Mouse (Mus musculus): Measurements from ENCODE around the gene Olfr613.
"Not testable (repeated sequence)": the region's sequence is repeated elsewhere in the genome, so short reads cannot be mapped to it uniquely, and the experiment has no call there.

Gene Olfr613

DNA sequence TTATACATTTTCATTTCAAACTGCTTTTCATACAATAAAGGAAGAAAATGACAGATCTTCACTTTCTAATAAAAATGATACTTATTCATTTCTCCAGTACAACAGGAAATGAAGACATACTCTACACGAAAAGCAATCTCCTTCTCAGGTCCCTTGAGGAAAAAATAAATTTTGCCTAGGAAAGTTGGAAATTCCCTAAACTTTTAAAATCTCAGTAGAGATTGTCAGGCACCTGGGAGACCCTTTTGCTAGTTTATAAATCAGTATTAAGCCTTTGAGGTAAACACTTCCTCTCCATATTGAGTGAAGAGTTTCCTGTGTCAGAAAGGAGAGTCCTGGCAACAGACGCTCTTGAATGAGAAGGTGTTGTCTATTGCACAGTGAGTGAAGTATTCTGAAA is at the start of gene Olfr613:
Olfr613 (plus strand) TSS at position 301 of the 400 bp plus-strand sequence.
- DNase-seq, result no peak

GRCm38 (mm10) chr7:103512022-103512421 is 35.9 kb upstream of the Olfr613 start, which contains the start of gene Olfr610:
Gene Olfr610 (minus strand): TSS chr7:103512122.
- no peak for DNase-seq

DNA sequence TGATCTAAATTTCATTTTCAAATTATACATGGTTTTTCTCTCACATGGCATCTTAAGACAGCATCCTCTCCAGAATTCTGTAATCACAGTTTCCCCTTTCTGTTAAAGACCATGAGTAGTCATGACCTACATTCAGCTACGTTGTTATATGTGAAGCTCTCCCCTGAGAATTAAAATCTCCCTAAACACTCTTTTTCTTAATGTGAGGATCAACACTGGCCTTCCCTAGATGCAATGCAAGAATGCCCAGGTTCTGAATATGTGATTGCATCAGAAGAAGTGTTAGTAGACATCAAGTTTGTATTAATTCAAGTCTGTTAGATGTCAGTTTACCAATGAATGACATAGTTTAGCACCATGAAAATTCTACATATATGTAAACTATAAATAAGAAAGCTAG is 27.1 kb upstream of the Olfr613 start, which contains the start of gene Olfr611:
Olfr611 (minus strand) TSS at position 101 of the 400 bp plus-strand sequence.
- DNase-seq, result not testable (repeated sequence)

DNA sequence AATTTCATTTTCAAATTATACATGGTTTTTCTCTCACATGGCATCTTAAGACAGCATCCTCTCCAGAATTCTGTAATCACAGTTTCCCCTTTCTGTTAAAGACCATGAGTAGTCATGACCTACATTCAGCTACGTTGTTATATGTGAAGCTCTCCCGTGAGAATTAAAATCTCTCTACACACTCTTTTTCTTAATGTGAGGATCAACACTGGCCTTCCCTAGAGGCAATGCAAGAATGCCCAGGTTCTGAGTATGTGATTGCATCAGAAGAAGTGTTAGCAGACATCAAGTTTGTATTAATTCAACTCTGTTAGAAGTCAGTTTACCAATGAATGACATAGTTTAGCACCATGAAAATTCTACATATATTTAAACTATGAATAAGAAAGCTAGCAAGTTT is 5.3 kb upstream of the Olfr613 start, which contains the start of gene Olfr612:
Olfr612 (minus strand) TSS at position 101 of the 400 bp plus-strand sequence.
- not testable (repeated sequence) for DNase-seq

- no peak for DNase-seq
These were observed 7.9 kb downstream of the Olfr613 start, which contains the start of gene Olfr615 for GRCm38 (mm10) chr7:103555779-103556178. Gene Olfr615 (plus strand): TSS chr7:103556079.

DNA sequence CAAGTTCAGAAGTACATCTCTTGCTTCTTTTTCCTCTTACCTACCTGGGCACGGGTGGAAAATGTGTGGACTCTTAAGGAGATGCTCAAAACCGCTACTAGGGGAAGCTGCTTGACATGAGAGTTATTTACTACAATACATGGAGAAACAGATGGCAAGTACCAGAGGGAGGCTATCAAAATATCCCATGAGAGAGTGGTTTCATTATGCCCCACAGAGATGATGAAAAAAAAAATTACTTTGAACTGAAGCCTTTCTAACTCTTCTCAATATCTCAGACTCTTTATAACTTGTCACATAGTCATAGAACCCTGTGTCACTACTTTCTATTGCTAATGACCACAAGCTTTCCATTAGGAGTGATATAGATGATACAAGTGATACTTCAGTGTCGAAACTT is 21.2 kb downstream of the Olfr613 start, which contains the start of gene Olfr616:
Olfr616 (minus strand) TSS at position 101 of the 400 bp plus-strand sequence.
- no peak for DNase-seq

GRCm38 (mm10) chr7:103572761-103573160 is 24.9 kb downstream of the Olfr613 start, which contains the start of gene Olfr617:
Gene Olfr617 (plus strand): TSS chr7:103573061.
- no peak for DNase-seq

DNA sequence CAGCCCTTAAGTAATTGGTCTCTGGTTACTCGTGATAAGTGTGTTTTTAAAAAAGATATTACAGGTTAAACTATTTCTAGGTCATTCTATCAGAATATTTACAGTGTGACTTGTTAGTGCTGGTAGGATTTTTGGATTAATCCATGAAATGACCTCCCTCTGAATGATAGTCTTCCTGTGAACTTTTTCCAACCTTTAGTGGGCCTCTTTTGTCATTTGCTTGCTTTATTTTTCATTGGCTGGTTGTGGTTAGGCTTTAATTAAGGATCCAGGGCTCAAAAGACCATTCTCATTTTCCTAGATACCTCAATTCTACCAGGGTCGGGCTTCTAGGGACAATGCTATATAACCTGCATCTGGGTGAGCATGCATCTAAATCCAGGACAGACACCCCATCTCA is 41.9 kb downstream of the Olfr613 start, which contains the start of gene Olfr618:
Olfr618 (plus strand) TSS at position 301 of the 400 bp plus-strand sequence.
- no peak for DNase-seq

- no peak for DNase-seq
These were observed 52.4 kb downstream of the Olfr613 start, which contains the start of gene Olfr619 for GRCm38 (mm10) chr7:103600275-103600674. Gene Olfr619 (plus strand): TSS chr7:103600575.
